Mouse (Mus musculus): ENCODE data around the gene Trip10. TPM values are rescaled to one million over a fixed set of nuclear protein-coding genes. Genes with fewer than 3 reads are reported as not detected.

The Trip10 gene
- polyA plus RNA-seq, 1 experiment from 2014 or later, result 46.9 TPM

DNA sequence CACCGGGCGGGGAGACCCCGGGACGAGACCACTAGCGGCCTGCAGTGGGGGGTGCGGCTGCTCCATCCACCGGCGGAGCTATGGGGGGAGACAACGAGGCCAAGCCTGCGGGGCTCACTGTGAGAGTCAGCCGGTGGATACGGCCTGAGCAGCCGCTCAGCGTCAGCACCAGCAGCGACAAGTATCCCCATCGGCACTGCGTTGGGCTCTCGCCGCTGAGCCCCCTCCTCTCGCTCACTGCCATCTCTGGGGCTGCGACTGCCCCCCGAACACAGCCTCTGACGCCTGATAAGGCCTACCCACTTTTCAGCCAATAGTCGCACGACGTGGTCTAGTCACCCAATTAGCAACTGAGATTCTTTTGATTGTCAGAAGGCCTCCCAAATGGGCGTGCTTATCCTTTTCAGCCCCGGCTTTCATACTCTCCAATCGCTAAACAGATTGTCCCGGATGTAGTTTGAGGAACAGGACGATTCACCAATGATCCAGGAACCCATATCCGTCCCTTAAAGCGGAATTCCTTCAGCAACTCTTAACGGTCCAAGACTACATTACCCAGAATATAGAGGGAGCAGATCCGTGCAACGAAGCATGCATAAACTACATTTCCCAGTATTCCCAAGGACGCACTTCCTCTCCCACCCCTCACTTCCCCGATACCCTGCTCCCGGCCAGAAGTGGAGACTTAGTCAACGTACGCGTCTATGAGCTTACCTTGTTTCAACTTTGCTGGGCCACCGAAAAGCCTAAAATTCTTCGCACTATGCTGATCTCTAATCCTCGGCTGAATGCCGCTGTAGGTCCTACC lies 1.7 kb upstream of the Trip10 start:
- H3K27me3 ChIP-seq (ENCODE audit: control insufficient read depth, insufficient read depth, low read length), result no peaks in the 10 kb centered on the region
- WGBS, result under 1% methylated on average over 46 of the region's 46 CpGs
- no peaks in the 10 kb centered on the region for H3K9me3 ChIP-seq (replicated peaks; ENCODE audit: control insufficient read depth, low read length)
- peak overlapping the region; percentile 90 for H3K9ac ChIP-seq (ENCODE audit: low read length)
- H3K36me3 ChIP-seq (ENCODE audit: control insufficient read depth, insufficient read depth, low read length), result no peaks in the 10 kb centered on the region
- H3K4me2 ChIP-seq (ENCODE audit: low read depth, low read length), result peak overlapping the region; percentile 95
- H3K4me3 ChIP-seq (replicated peaks; ENCODE audit: low read length), result peak overlapping the region; percentile 94
- ATAC-seq (ENCODE audit: insufficient read depth, low FRiP score), result peak; percentile 90
- H3K27ac ChIP-seq (ENCODE audit: low read length), result peak overlapping the region; percentile 93
- H3K4me1 ChIP-seq (ENCODE audit: control insufficient read depth, insufficient read depth, low read length), result peaks cover 26% of the 10 kb centered on the region

DNA sequence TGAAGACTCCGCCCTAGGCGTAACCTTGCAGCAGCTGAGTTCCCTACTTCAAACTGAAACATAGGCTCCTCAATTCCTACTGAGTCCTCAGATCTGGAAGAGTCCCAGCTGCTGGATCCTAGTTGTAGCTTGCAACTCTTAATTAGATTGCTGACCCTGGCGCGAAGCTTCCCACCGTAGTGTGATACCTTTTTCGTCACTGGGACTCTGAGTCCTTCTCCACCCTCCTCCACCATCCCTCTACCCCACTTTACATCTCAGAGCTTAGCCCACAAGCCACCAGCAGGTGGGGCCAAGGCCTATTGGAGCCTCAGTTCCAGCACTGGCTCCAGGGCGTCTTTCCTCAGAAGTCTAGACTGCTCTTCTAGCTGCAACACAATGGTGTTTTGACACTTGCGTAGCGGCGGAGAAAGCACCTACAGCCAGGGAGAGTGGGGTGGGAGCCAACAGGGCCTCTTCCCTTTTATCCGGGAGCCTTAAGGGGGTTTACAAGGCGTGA lies 1.0 kb upstream of the Trip10 start, which contains the start of gene Gpr108:
TSS of gene Gpr108 (minus strand) at position 246 of the 499 bp plus-strand sequence.
- Histone ChIP-seq H3K4me3 (replicated peaks; ENCODE audit: low read length) (peak within 1 kb of the TSS; percentile 94), H3K4me2 (ENCODE audit: low read depth, low read length) (peak within 1 kb of the TSS; percentile 95), H3K36me3 (ENCODE audit: control insufficient read depth, insufficient read depth, low read length) (no peaks in the 10 kb centered on the region), H3K4me1 (ENCODE audit: control insufficient read depth, insufficient read depth, low read length) (peaks cover 26% of the 10 kb centered on the region), H3K27ac (ENCODE audit: low read length) (peak within 1 kb of the TSS; percentile 93), H3K9ac (ENCODE audit: low read length) (peak within 1 kb of the TSS; percentile 90), H3K9me3 (replicated peaks; ENCODE audit: control insufficient read depth, low read length) (no peaks in the 10 kb centered on the region), H3K27me3 (ENCODE audit: control insufficient read depth, insufficient read depth, low read length) (no peaks in the 10 kb centered on the region)
- WGBS, result under 1% methylated on average over 12 of the region's 12 CpGs
- peak; percentile 67 for ATAC-seq (ENCODE audit: insufficient read depth, low FRiP score)

DNA sequence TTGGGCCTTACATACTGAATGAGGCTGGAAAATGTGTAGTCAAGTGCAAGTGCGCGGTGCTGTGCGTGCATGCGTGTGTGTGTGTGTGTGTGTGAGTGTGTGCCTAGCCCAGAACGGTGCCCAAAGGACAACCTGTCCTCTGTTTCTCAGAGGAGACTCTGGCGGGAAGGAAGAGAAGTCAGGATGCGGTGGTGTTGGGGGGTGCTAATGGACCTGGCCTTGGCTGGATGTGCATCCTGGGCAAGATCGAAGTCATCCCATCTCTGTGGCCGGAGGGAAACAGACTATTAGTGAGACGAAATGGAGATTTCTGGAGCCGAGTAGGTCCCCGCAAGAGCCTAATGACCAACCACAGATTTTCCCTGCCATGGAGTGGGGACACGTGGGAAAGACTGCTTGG lies 484 bp upstream of the Trip10 start:
- ATAC-seq (ENCODE audit: insufficient read depth, low FRiP score), result no peak
- Histone ChIP-seq H3K27me3 (ENCODE audit: control insufficient read depth, insufficient read depth, low read length) (no peaks in the 10 kb centered on the region), H3K4me3 (replicated peaks; ENCODE audit: low read length) (peak overlapping the region; percentile 87), H3K27ac (ENCODE audit: low read length) (peak overlapping the region; percentile 92), H3K9ac (ENCODE audit: low read length) (peak overlapping the region; percentile 74), H3K4me2 (ENCODE audit: low read depth, low read length) (peak overlapping the region; percentile 95), H3K36me3 (ENCODE audit: control insufficient read depth, insufficient read depth, low read length) (no peaks in the 10 kb centered on the region), H3K4me1 (ENCODE audit: control insufficient read depth, insufficient read depth, low read length) (peaks cover 26% of the 10 kb centered on the region), H3K9me3 (replicated peaks; ENCODE audit: control insufficient read depth, low read length) (no peaks in the 10 kb centered on the region)
- WGBS, result 7% methylated on average over 13 of the region's 13 CpGs

GRCm38 (mm10) chr17:57250461-57251160 lies 1.4 kb downstream of the Trip10 start:
- peak overlapping the region; percentile 85 for H3K9ac ChIP-seq (ENCODE audit: low read length)
- peaks cover 26% of the 10 kb centered on the region for H3K4me1 ChIP-seq (ENCODE audit: control insufficient read depth, insufficient read depth, low read length)
- ATAC-seq (ENCODE audit: insufficient read depth, low FRiP score), result no peak
- H3K27ac ChIP-seq (ENCODE audit: low read length), result peak overlapping the region; percentile 89
- peak overlapping the region; percentile 95 for H3K4me2 ChIP-seq (ENCODE audit: low read depth, low read length)
- no peaks in the 10 kb centered on the region for H3K9me3 ChIP-seq (replicated peaks; ENCODE audit: control insufficient read depth, low read length)
- 3% methylated on average over 33 of the region's 33 CpGs for WGBS
- H3K36me3 ChIP-seq (ENCODE audit: control insufficient read depth, insufficient read depth, low read length), result peaks cover 15% of the 10 kb centered on the region
- peak overlapping the region; percentile 87 for H3K4me3 ChIP-seq (replicated peaks; ENCODE audit: low read length)
- H3K27me3 ChIP-seq (ENCODE audit: control insufficient read depth, insufficient read depth, low read length), result no peaks in the 10 kb centered on the region

GRCm38 (mm10) chr17:57251431-57251830 lies 2.2 kb downstream of the Trip10 start:
- ATAC-seq (ENCODE audit: insufficient read depth, low FRiP score), result no peak
- Histone ChIP-seq H3K4me2 (ENCODE audit: low read depth, low read length) (no peak overlapping the region), H3K4me1 (ENCODE audit: control insufficient read depth, insufficient read depth, low read length) (peaks cover 24% of the 10 kb centered on the region), H3K27ac (ENCODE audit: low read length) (no peak overlapping the region), H3K4me3 (replicated peaks; ENCODE audit: low read length) (no peak overlapping the region), H3K9ac (ENCODE audit: low read length) (0 out of 2 replicates have a peak overlapping the region, but pooled peaks have one; percentile 85), H3K36me3 (ENCODE audit: control insufficient read depth, insufficient read depth, low read length) (peaks cover 16% of the 10 kb centered on the region), H3K27me3 (ENCODE audit: control insufficient read depth, insufficient read depth, low read length) (no peaks in the 10 kb centered on the region), H3K9me3 (replicated peaks; ENCODE audit: control insufficient read depth, low read length) (no peaks in the 10 kb centered on the region)
- 88% methylated on average over 3 of the region's 3 CpGs for WGBS

DNA sequence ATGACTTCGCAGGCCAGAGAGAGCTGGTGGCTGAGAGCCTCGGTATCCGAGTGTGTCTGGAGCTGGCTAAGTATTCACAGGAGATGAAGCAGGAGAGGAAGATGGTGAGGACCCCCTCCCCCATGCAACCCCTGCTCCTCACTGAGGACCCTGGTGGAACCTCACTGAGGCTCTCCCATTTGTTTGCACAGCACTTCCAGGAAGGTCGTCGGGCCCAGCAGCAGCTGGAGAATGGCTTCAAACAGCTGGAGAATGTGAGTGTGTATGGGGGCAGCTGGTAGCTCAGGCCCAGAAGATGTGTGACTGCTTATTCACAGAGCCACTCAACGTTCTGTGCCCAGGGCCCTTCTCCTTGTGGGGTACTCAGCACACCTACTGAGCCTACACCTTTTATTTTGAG lies 4.1 kb downstream of the Trip10 start:
- peaks cover 21% of the 10 kb centered on the region for H3K36me3 ChIP-seq (ENCODE audit: control insufficient read depth, insufficient read depth, low read length)
- WGBS, result 57% methylated on average over 6 of the region's 6 CpGs

DNA sequence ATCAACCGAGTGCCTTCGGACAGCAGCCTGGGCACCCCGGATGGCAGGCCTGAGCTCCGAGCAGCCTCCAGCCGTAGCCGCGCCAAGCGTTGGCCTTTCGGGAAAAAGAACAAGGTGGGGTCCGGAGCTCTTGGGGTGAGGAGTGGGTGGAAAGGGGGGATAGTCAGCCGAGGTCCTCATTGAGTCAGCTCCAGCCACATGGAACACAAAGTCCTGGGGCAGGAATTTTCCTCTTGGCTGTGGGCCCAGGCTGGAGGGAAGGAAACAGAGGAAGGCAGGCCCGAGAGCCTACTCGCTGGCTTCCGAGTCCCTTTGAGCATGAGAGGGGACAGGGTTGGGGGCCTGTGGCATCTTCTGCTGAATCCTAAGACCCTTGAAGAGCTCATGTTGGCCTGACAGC lies 6.1 kb downstream of the Trip10 start:
- H3K9me3 ChIP-seq (replicated peaks; ENCODE audit: control insufficient read depth, low read length), result no peaks in the 10 kb centered on the region
- H3K27me3 ChIP-seq (ENCODE audit: control insufficient read depth, insufficient read depth, low read length), result no peaks in the 10 kb centered on the region
- ATAC-seq (ENCODE audit: insufficient read depth, low FRiP score), result no peak
- H3K27ac ChIP-seq (ENCODE audit: low read length), result no peak overlapping the region
- no peak overlapping the region for H3K9ac ChIP-seq (ENCODE audit: low read length)
- no peak overlapping the region for H3K4me3 ChIP-seq (replicated peaks; ENCODE audit: low read length)
- peaks cover 11% of the 10 kb centered on the region for H3K4me1 ChIP-seq (ENCODE audit: control insufficient read depth, insufficient read depth, low read length)
- WGBS, result 89% methylated on average over 14 of the region's 14 CpGs
- H3K36me3 ChIP-seq (ENCODE audit: control insufficient read depth, insufficient read depth, low read length), result peaks cover 21% of the 10 kb centered on the region
- no peak overlapping the region for H3K4me2 ChIP-seq (ENCODE audit: low read depth, low read length)

More for the DNA sequence above, 4.1 kb downstream of the Trip10 start:
- Histone ChIP-seq H3K27me3 (ENCODE audit: control insufficient read depth, insufficient read depth, low read length) (no peaks in the 10 kb centered on the region), H3K4me2 (ENCODE audit: low read depth, low read length) (no peak overlapping the region), H3K9ac (ENCODE audit: low read length) (no peak overlapping the region), H3K9me3 (replicated peaks; ENCODE audit: control insufficient read depth, low read length) (no peaks in the 10 kb centered on the region), H3K27ac (ENCODE audit: low read length) (no peak overlapping the region), H3K4me1 (ENCODE audit: control insufficient read depth, insufficient read depth, low read length) (peaks cover 19% of the 10 kb centered on the region), H3K4me3 (replicated peaks; ENCODE audit: low read length) (no peak overlapping the region)
- no peak for ATAC-seq (ENCODE audit: insufficient read depth, low FRiP score)

DNA sequence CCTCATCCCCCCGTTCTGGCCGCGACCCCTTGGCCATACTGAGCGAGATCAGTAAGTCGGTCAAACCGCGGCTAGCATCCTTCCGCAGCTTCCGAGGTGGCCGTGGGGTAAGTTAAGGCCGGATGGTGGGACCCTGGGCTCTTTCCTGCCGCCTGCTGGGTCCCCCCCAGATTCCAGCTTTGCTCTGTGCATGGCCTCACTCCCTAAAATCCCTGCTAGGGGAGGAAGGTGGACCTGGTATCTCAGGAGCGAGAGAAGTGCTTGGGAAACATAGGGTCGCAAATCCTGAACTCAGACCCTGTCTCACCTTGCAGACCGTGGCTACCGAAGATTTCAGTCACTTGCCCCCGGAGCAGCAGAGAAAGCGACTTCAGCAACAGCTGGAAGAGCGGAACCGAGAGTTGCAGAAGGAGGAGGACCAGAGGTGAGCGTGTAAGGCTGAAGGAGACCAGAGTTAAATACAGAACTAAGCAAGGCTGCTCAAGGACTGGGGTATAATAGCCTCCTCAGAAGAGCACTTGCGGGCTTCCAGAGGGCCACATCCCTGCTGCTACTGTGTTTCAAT lies 7.7 kb downstream of the Trip10 start:
- Histone ChIP-seq H3K27ac (ENCODE audit: low read length) (no peak overlapping the region), H3K9ac (ENCODE audit: low read length) (no peak overlapping the region), H3K4me3 (replicated peaks; ENCODE audit: low read length) (no peak overlapping the region), H3K9me3 (replicated peaks; ENCODE audit: control insufficient read depth, low read length) (no peaks in the 10 kb centered on the region), H3K4me2 (ENCODE audit: low read depth, low read length) (no peak overlapping the region), H3K36me3 (ENCODE audit: control insufficient read depth, insufficient read depth, low read length) (peaks cover 34% of the 10 kb centered on the region), H3K4me1 (ENCODE audit: control insufficient read depth, insufficient read depth, low read length) (no peaks in the 10 kb centered on the region), H3K27me3 (ENCODE audit: control insufficient read depth, insufficient read depth, low read length) (no peaks in the 10 kb centered on the region)
- 94% methylated on average over 22 of the region's 22 CpGs for WGBS
- ATAC-seq (ENCODE audit: insufficient read depth, low FRiP score), result no peak

DNA sequence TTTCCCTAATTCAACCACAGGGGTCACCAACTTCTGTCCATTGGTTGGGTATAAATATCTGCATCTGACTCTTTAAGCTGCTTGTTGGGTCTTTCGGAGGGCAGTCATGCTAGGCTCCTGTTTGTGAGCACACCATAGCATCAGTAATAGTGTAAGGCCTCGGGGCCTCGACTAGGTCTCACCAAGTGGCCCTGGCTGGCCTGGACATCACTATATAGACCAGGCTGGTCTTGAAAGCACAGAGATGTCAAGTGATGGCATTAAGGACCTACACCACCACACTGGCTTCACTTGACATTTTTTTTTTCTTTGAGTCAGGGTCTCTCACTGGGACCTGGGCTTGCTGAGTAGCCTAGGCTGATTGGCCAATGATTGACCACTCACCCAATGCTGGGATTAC lies 8.9 kb downstream of the Trip10 start:
- Histone ChIP-seq H3K9ac (ENCODE audit: low read length) (no peak overlapping the region), H3K27me3 (ENCODE audit: control insufficient read depth, insufficient read depth, low read length) (no peaks in the 10 kb centered on the region), H3K4me3 (replicated peaks; ENCODE audit: low read length) (no peak overlapping the region), H3K4me1 (ENCODE audit: control insufficient read depth, insufficient read depth, low read length) (no peaks in the 10 kb centered on the region), H3K27ac (ENCODE audit: low read length) (no peak overlapping the region), H3K36me3 (ENCODE audit: control insufficient read depth, insufficient read depth, low read length) (peaks cover 34% of the 10 kb centered on the region), H3K4me2 (ENCODE audit: low read depth, low read length) (no peak overlapping the region), H3K9me3 (replicated peaks; ENCODE audit: control insufficient read depth, low read length) (no peaks in the 10 kb centered on the region)
- no peak for ATAC-seq (ENCODE audit: insufficient read depth, low FRiP score)
- 93% methylated on average over 3 of the region's 3 CpGs for WGBS

All from stomach, embryonic 16.5 days (tissue).